Mouse (Mus musculus): ENCODE data around the gene Cd3e. TPM values are rescaled to one million over a fixed set of nuclear protein-coding genes. Genes with fewer than 3 reads are reported as not detected.
A peak's percentile ranks its signal among the peaks of the same experiment; 100 is the strongest.

The Cd3e gene
- polyA plus RNA-seq, 1 experiment: not detected

DNA sequence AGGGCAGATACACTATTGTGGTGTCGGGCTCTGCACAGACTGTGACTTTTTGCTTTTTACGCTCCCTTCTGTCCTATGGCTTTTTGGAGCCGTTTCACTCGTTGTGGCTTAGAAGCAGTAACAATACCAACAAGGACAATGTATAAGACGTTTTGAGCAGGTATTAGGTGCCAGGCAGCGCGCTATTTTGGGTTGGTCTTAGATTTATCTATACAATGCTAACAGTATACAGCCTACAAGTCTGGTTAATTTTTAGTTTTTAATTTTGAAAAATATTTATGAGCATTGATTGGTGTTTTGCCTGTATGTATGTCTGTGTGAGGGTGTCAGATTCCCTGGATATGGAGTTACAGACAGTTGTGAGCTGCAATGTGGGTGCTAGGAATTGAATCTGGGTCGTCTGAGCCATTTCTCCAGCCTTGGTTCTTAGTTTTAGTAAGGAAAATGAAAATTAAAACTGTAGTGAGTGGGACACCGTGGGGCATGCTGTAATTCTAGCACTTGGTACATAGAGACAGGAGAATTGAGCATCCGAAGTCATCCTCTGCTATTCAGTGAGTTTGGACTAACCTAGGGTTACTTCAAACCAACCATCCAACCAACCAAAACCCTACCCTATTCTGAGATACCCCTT lies 43.5 kb downstream of the Cd3e start:
- H3K27ac ChIP-seq (ENCODE audit: insufficient read depth, low read length): 0 out of 2 replicates have a peak overlapping the region, but pooled peaks have one; percentile 12
- no peak for TF ChIP-seq CTCF (IDR thresholded peaks at IDR 0.05; ENCODE audit: extremely low read depth, insufficient read depth, low read length)
- no peak for TF ChIP-seq POLR2A (IDR thresholded peaks at IDR 0.05; ENCODE audit: extremely low read depth, insufficient read depth, low read length)
- no peaks in the 10 kb centered on the region for H3K4me1 ChIP-seq (ENCODE audit: control insufficient read depth, insufficient read depth, low read length)
- H3K4me3 ChIP-seq (ENCODE audit: insufficient read depth, low read length): peak overlapping the region; percentile 51

DNA sequence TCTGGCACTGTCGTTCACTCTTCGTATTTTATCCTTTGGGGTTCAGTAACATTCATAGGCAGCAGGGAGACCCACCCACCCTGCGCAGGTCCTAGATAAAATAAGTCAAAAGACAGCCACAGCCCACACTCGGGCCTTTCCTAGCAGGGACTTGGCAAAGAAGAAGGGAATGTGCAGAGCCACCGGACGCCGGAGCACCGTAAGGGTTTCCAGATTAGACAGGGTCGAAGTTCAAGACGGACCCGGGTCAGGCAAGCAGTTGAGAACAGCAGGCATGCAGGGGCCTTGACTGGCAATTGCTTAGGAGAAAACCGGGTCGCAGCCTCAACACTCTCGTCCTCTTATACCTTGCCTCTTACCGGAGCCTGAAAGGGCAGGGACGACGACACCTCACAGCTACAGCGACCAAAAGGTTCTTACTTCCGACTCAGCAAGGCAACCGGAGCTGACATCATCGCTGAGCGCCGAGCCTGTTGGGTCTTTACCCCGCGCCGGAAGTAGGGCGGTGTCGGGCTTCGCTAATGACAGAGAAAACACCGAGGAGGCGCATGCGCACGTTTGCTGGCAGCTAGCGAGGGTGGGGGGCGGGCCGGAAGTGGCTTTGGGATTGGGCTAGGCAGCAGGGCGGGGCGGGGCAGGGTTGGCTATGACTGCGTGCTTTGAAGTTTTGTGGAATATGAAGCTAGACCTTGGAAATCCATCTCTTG lies 44.1 kb downstream of the Cd3e start, which contains the start of gene Ube4a:
Gene Ube4a, minus strand, starts transcription at position 475 of the 707 bp plus-strand sequence.
- peak within 1 kb of the TSS; percentile 51 for H3K4me3 ChIP-seq (ENCODE audit: insufficient read depth, low read length)
- no peak for TF ChIP-seq CTCF (IDR thresholded peaks at IDR 0.05; ENCODE audit: extremely low read depth, insufficient read depth, low read length)
- TF ChIP-seq POLR2A (IDR thresholded peaks at IDR 0.05; ENCODE audit: extremely low read depth, insufficient read depth, low read length): peak; percentile 92
- H3K27ac ChIP-seq (ENCODE audit: insufficient read depth, low read length): 0 out of 2 replicates have a peak within 1 kb of the TSS, but pooled peaks have one; percentile 12
- H3K4me1 ChIP-seq (ENCODE audit: control insufficient read depth, insufficient read depth, low read length): no peaks in the 10 kb centered on the region

DNA sequence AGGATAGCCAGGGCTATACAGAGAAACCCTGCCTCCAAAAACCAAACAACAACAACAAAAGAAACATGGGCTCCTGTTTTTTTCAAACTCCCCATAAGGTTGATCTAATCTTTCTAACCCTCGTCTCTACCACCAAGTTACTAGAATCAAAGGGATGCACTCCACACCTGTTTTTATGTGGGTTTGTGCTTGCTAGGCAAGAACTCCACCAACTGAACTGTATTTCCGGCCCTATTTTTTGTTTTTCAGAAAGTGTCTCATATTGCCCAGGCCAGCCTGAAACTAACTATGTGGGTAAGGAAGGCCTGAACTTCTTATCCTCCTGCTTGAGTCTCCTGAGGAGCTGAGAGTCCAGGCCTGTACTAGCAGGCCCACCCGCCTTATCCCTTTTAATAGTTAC lies 55.0 kb downstream of the Cd3e start:
- no peaks in the 10 kb centered on the region for H3K4me1 ChIP-seq (ENCODE audit: control insufficient read depth, insufficient read depth, low read length)
- H3K27ac ChIP-seq (ENCODE audit: insufficient read depth, low read length): no peak overlapping the region
- TF ChIP-seq CTCF (IDR thresholded peaks at IDR 0.05; ENCODE audit: extremely low read depth, insufficient read depth, low read length): no peak
- TF ChIP-seq POLR2A (IDR thresholded peaks at IDR 0.05; ENCODE audit: extremely low read depth, insufficient read depth, low read length): no peak
- H3K4me3 ChIP-seq (ENCODE audit: insufficient read depth, low read length): no peak overlapping the region

Other genes with a start within 250 kb of the Cd3e start
- 47.2 and 48.6 TPM in 2 replicates for gene Arcn1, start 241.8 kb downstream of the Cd3e start, polyA plus RNA-seq (2012; rRNA removed)
- 91.1 and 95.5 TPM in 2 replicates for gene Ift46, start 241.7 kb downstream of the Cd3e start, polyA plus RNA-seq (2012; rRNA removed)
- 111 and 117 TPM in 2 replicates for gene Tmem25, start 210.3 kb downstream of the Cd3e start, polyA plus RNA-seq (2012; rRNA removed)
- 0.61 and 0.62 TPM in 2 replicates for gene Ttc36, start 206.6 kb downstream of the Cd3e start, polyA plus RNA-seq (2012; rRNA removed)
- 28.3 and 28.6 TPM in 2 replicates for gene Kmt2a, start 128.3 kb downstream of the Cd3e start, polyA plus RNA-seq (2012; rRNA removed)
- 755 and 827 TPM in 2 replicates for gene Atp5l, start 88.9 kb downstream of the Cd3e start, polyA plus RNA-seq (2012; rRNA removed)
- gene Ube4a, start 44.0 kb downstream of the Cd3e start, polyA plus RNA-seq (2012; rRNA removed): 24.1 and 26.1 TPM in 2 replicates
- gene Cd3g, start 29.2 kb downstream of the Cd3e start, polyA plus RNA-seq (2012; rRNA removed): not detected in 2 replicates
- 0.06 TPM in 1 of 2 replicates, not detected in the other for gene Cd3d, start 27.8 kb downstream of the Cd3e start, polyA plus RNA-seq (2012; rRNA removed)
- 1.4 and 2.3 TPM in 2 replicates for gene Mpzl2, start 30.2 kb upstream of the Cd3e start, polyA plus RNA-seq (2012; rRNA removed)
- 3.0 and 3.1 TPM in 2 replicates for gene Mpzl3, start 45.6 kb upstream of the Cd3e start, polyA plus RNA-seq (2012; rRNA removed)
- gene Jaml, start 69.6 kb upstream of the Cd3e start, polyA plus RNA-seq (2012; rRNA removed): 0.36 and 0.52 TPM in 2 replicates
- gene Scn2b, start 108.2 kb upstream of the Cd3e start, polyA plus RNA-seq (2012; rRNA removed): 123 TPM in 2 replicates
- 31.9 and 87.5 TPM in 2 replicates for gene Scn4b, start 128.8 kb upstream of the Cd3e start, polyA plus RNA-seq (2012; rRNA removed)
- 1.5 and 1.8 TPM in 2 replicates for gene BC049352, start 172.4 kb upstream of the Cd3e start, polyA plus RNA-seq (2012; rRNA removed)
- gene Tmprss4, start 194.5 kb upstream of the Cd3e start, polyA plus RNA-seq (2012; rRNA removed): 0.13 and 0.25 TPM in 2 replicates

All from cortical plate, adult 2 months (tissue).